Mouse (Mus musculus) heart, embryonic 12.5 days (tissue): ENCODE data around the gene Snx1. TPM values are rescaled to one million over a fixed set of nuclear protein-coding genes. Genes with fewer than 3 reads are reported as not detected.

Source experiments
- ATAC-seq: fragments of 200-750 bp; cut with Nextera tagmentation; 2 replicates; pipeline ENCODE4 v1.8.0; 2017; ENCODE audit warnings: moderate TSS enrichment, moderate library complexity; ENCODE audit not compliant: insufficient number of reproducible peaks, low FRiP score
- H3K27ac ChIP-seq: fragments of 300-500 bp; sonication (generic); 2 replicates; pipeline ENCODE4 v1.5.1; 2016; ENCODE audit warnings: mild to moderate bottlenecking, moderate library complexity; ENCODE audit not compliant: poor library complexity, severe bottlenecking
- H3K27me3 ChIP-seq: fragments of 300-500 bp; sonication (generic); replicated peaks from 2 replicates; pipeline ENCODE4 v1.6.1; 2016; ENCODE audit warnings: mild to moderate bottlenecking, moderate library complexity
- H3K36me3 ChIP-seq: fragments of 300-500 bp; sonication (generic); 2 replicates; pipeline ENCODE4 v1.6.1; 2016; ENCODE audit warnings: mild to moderate bottlenecking, moderate library complexity
- H3K4me1 ChIP-seq: fragments of 300-500 bp; sonication (generic); replicated peaks from 2 replicates; pipeline ENCODE4 v1.6.1; 2016; ENCODE audit warnings: mild to moderate bottlenecking
- H3K4me2 ChIP-seq: fragments of 300-500 bp; sonication (generic); 2 replicates; pipeline ENCODE4 v1.6.1; 2016; ENCODE audit warnings: mild to moderate bottlenecking, moderate library complexity
- H3K4me3 ChIP-seq: fragments of 300-500 bp; sonication (generic); 2 replicates; pipeline ENCODE4 v1.5.1; 2016; ENCODE audit warnings: mild to moderate bottlenecking
- H3K9ac ChIP-seq: fragments of 300-500 bp; sonication (generic); 2 replicates; pipeline ENCODE4 v1.6.1; 2016; ENCODE audit warnings: mild to moderate bottlenecking, moderate library complexity
- H3K9me3 ChIP-seq: fragments of 300-500 bp; sonication (generic); replicated peaks from 2 replicates; pipeline ENCODE4 v1.6.1; 2016; ENCODE audit warnings: mild to moderate bottlenecking, moderate library complexity
- WGBS: fragments of 180-500 bp; shearing (Covaris S2); methylation state at CpG from one replicate; pipeline ENCODE4 v1.1.7; 2016; 5-methylcytosine and 5-hydroxymethylcytosine counted together
- polyA plus RNA-seq: library from polyadenylated mRNA; unstranded; fragments of >200 nt; fragmentation: Nextera tagmentation; extraction: Ambion mirVana; gene quantifications from 2 replicates; pipeline ENCODE4 v1.2.1, GENCODE M21; 2016

Snx1 gene
- polyA plus RNA-seq, 1 experiment from 2014 or later = 68.8 TPM

- no peaks in the 10 kb centered on the region for H3K9me3 ChIP-seq
- no peak overlapping the region for H3K9ac ChIP-seq
- no peak overlapping the region for H3K4me3 ChIP-seq
- no peak for ATAC-seq
- H3K27me3 ChIP-seq = peaks cover 12% of the 10 kb centered on the region; the same call in 1 of the 2 replicates
- H3K27ac ChIP-seq = no peak overlapping the region
- H3K36me3 ChIP-seq = peaks cover 41% of the 10 kb centered on the region
- 62% methylated on average over 4 of the region's 4 CpGs for WGBS
- H3K4me2 ChIP-seq = no peak overlapping the region
- peaks cover 22% of the 10 kb centered on the region for H3K4me1 ChIP-seq
Observed at GRCm38 (mm10) chr9:66068056-66068455, 58.3 kb downstream of the Snx1 start.

- 7% methylated on average over 5 of the region's 5 CpGs for WGBS
- ATAC-seq = no peak
- no peaks in the 10 kb centered on the region for H3K9me3 ChIP-seq
- H3K4me2 ChIP-seq = no peak overlapping the region
- peaks cover 46% of the 10 kb centered on the region for H3K36me3 ChIP-seq
- H3K9ac ChIP-seq = no peak overlapping the region
- H3K4me1 ChIP-seq = peaks cover 23% of the 10 kb centered on the region
- H3K27ac ChIP-seq = no peak overlapping the region
- H3K27me3 ChIP-seq = peaks cover 12% of the 10 kb centered on the region; the same call in 1 of the 2 replicates
- no peak overlapping the region for H3K4me3 ChIP-seq
Observed at GRCm38 (mm10) chr9:66067542-66067941, 58.8 kb downstream of the Snx1 start.

- H3K9ac ChIP-seq = no peak overlapping the region
- WGBS = 75% methylated on average over 3 of the region's 3 CpGs
- no peak for ATAC-seq
- H3K4me1 ChIP-seq = peaks cover 25% of the 10 kb centered on the region
- H3K4me2 ChIP-seq = no peak overlapping the region
- H3K27ac ChIP-seq = no peak overlapping the region
- no peak overlapping the region for H3K4me3 ChIP-seq
- peaks cover 50% of the 10 kb centered on the region for H3K36me3 ChIP-seq
- H3K9me3 ChIP-seq = no peaks in the 10 kb centered on the region
- peaks cover 12% of the 10 kb centered on the region; the same call in 1 of the 2 replicates for H3K27me3 ChIP-seq
Observed at GRCm38 (mm10) chr9:66066791-66067190, 59.6 kb downstream of the Snx1 start.

GRCm38 (mm10) chr9:66064316-66064715, 62.1 kb downstream of the Snx1 start:
- Histone ChIP-seq H3K27ac (no peak overlapping the region), H3K4me3 (no peak overlapping the region), H3K4me1 (peaks cover 31% of the 10 kb centered on the region), H3K4me2 (no peak overlapping the region), H3K27me3 (0 out of 2 replicates have a peak, but pooled peaks cover 6% of the 10 kb centered on the region), H3K36me3 (peaks cover 55% of the 10 kb centered on the region), H3K9me3 (no peaks in the 10 kb centered on the region), H3K9ac (no peak overlapping the region)
- no peak for ATAC-seq
- WGBS = 95% methylated on average over 11 of the region's 11 CpGs

GRCm38 (mm10) chr9:66063446-66063845, 62.9 kb downstream of the Snx1 start:
- 0 out of 2 replicates have a peak, but pooled peaks cover 6% of the 10 kb centered on the region for H3K27me3 ChIP-seq
- peaks cover 55% of the 10 kb centered on the region for H3K36me3 ChIP-seq
- peaks cover 27% of the 10 kb centered on the region for H3K4me1 ChIP-seq
- no peak overlapping the region for H3K27ac ChIP-seq
- H3K4me2 ChIP-seq = no peak overlapping the region
- ATAC-seq = no peak
- H3K9me3 ChIP-seq = no peaks in the 10 kb centered on the region
- no peak overlapping the region for H3K9ac ChIP-seq
- H3K4me3 ChIP-seq = no peak overlapping the region
- 87% methylated on average over 3 of the region's 3 CpGs for WGBS

GRCm38 (mm10) chr9:66061656-66062055, 64.7 kb downstream of the Snx1 start:
- ATAC-seq = no peak
- H3K36me3 ChIP-seq = peaks cover 47% of the 10 kb centered on the region
- 94% methylated on average over 3 of the region's 3 CpGs for WGBS
- 0 out of 2 replicates have a peak overlapping the region, but pooled peaks have one; percentile 81 for H3K9ac ChIP-seq
- no peak overlapping the region for H3K27ac ChIP-seq
- H3K27me3 ChIP-seq = no peaks in the 10 kb centered on the region
- H3K4me3 ChIP-seq = peak overlapping the region; percentile 67
- peak overlapping the region; percentile 84 for H3K4me2 ChIP-seq
- H3K9me3 ChIP-seq = no peaks in the 10 kb centered on the region
- H3K4me1 ChIP-seq = peaks cover 18% of the 10 kb centered on the region

GRCm38 (mm10) chr9:66060986-66061385, 65.4 kb downstream of the Snx1 start:
- peak overlapping the region; percentile 81 for H3K9ac ChIP-seq
- no peaks in the 10 kb centered on the region for H3K9me3 ChIP-seq
- H3K4me3 ChIP-seq = peak overlapping the region; percentile 67
- H3K36me3 ChIP-seq = peaks cover 40% of the 10 kb centered on the region
- H3K4me1 ChIP-seq = peaks cover 18% of the 10 kb centered on the region
- H3K27ac ChIP-seq = no peak overlapping the region
- H3K27me3 ChIP-seq = no peaks in the 10 kb centered on the region
- H3K4me2 ChIP-seq = peak overlapping the region; percentile 84
- ATAC-seq = no peak
- WGBS = 34% methylated on average over 4 of the region's 4 CpGs

GRCm38 (mm10) chr9:66060308-66060647, 66.1 kb downstream of the Snx1 start:
- 0% methylated on average over 19 of the region's 20 CpGs for WGBS
- Histone ChIP-seq H3K4me2 (peak overlapping the region; percentile 84), H3K4me3 (peak overlapping the region; percentile 67), H3K27me3 (no peaks in the 10 kb centered on the region), H3K4me1 (peaks cover 18% of the 10 kb centered on the region), H3K9ac (peak overlapping the region; percentile 81), H3K27ac (peak overlapping the region; percentile 59), H3K9me3 (no peaks in the 10 kb centered on the region), H3K36me3 (peaks cover 33% of the 10 kb centered on the region)
- peak; percentile 42 for ATAC-seq

- H3K4me1 ChIP-seq = peaks cover 18% of the 10 kb centered on the region
- peak within 1 kb of the TSS; percentile 59 for H3K27ac ChIP-seq
- H3K9ac ChIP-seq = peak within 1 kb of the TSS; percentile 81
- H3K27me3 ChIP-seq = no peaks in the 10 kb centered on the region
- H3K36me3 ChIP-seq = peaks cover 29% of the 10 kb centered on the region
- 1% methylated on average over 51 of the region's 51 CpGs for WGBS
- peak; percentile 98 for ATAC-seq
- peak within 1 kb of the TSS; percentile 67 for H3K4me3 ChIP-seq
- peak within 1 kb of the TSS; percentile 84 for H3K4me2 ChIP-seq
- no peaks in the 10 kb centered on the region for H3K9me3 ChIP-seq
Observed at GRCm38 (mm10) chr9:66059583-66060307, 66.6 kb downstream of the Snx1 start, which contains the start of gene Ppib. TSS of gene Ppib (plus strand) at chr9:66060222.

- ATAC-seq = no peak
- Histone ChIP-seq H3K36me3 (no peaks in the 10 kb centered on the region), H3K9ac (no peak overlapping the region), H3K4me3 (no peak overlapping the region), H3K27ac (no peak overlapping the region), H3K4me2 (no peak overlapping the region), H3K9me3 (no peaks in the 10 kb centered on the region), H3K4me1 (peaks cover 6% of the 10 kb centered on the region; the same call in 1 of the 2 replicates), H3K27me3 (no peaks in the 10 kb centered on the region)
- WGBS = 33% methylated on average over 1 of the region's 1 CpGs
Observed at GRCm38 (mm10) chr9:66053620-66054019, 72.8 kb downstream of the Snx1 start.

GRCm38 (mm10) chr9:66052731-66053130, 73.7 kb downstream of the Snx1 start:
- H3K9me3 ChIP-seq = no peaks in the 10 kb centered on the region
- H3K4me2 ChIP-seq = no peak overlapping the region
- peaks cover 6% of the 10 kb centered on the region; the same call in 1 of the 2 replicates for H3K4me1 ChIP-seq
- no peak overlapping the region for H3K27ac ChIP-seq
- H3K9ac ChIP-seq = no peak overlapping the region
- no peak overlapping the region for H3K4me3 ChIP-seq
- WGBS = 90% methylated on average over 1 of the region's 1 CpGs
- H3K27me3 ChIP-seq = no peaks in the 10 kb centered on the region
- ATAC-seq = no peak
- H3K36me3 ChIP-seq = no peaks in the 10 kb centered on the region
